ENCODE assay signal across 8 mouse cellular contexts in the genomic region with DNA sequence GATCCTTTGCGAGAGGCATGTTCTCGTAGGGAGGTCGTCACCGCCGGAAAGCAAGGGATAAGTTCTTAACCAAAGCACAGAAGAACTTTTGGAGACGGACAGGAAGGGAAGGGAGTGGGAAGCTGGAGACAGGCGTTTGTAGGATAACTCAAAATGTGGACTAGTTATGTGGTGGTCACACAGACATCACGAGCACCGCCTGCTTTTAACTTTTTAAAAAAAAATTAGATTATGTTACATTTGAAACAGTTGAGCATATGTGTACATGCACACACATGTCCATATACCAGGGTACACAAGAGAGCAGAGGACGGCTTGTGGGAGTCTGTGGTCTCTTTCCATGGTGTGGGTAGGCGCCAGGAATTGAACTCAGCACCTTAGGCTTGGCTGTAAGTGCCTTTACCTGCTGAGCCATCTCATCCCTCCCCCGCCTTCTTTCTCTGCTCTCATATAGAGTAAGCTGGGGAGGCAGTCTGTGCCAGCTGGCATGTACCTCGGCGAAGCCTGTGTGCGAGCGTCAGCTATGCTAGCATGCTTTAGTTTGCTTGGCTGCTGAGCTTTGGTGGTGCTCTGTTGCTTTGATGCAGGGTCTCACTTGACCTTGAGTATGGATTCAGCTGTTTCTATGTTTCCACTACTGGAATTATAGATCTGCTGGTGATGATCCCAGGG. TPM values are rescaled to one million over a fixed set of nuclear protein-coding genes. Genes with fewer than 3 reads are reported as not detected.
DNase-seq lines count a peak whose midpoint lies in the region; ATAC-seq lines count a peak whose summit lies in the region.

A gene (minus strand): TSS at position 51 of the 672 bp plus-strand sequence.

- peaks cover 9% of the 10 kb centered on the region for H3K27me3 ChIP-seq in heart, embryonic 16.5 days (ENCODE audit: control insufficient read depth, insufficient read depth, low read length)

- no peak for DNase-seq in adrenal gland, adult 18-20 months (ENCODE audit: low spot score in 2 of 2)
- no peak for DNase-seq in adrenal gland, adult (ENCODE audit: inconsistent age in 2 of 2, low spot score in 1 of 2)
- no peak for DNase-seq in urinary bladder, adult 2 months (ENCODE audit: low spot score)
- no peak for DNase-seq in urinary bladder, postnatal 4 days (ENCODE audit: low spot score in 2 of 2)
- DNase-seq in left cerebral cortex, postnatal 4 days = no peak
- DNase-seq in testis, postnatal 10 days (ENCODE audit: low spot score) = no peak

- H3K36me3 ChIP-seq in heart, embryonic 16.5 days (ENCODE audit: control insufficient read depth, insufficient read depth) = no peaks in the 10 kb centered on the region

- H3K9me3 ChIP-seq in heart, embryonic 16.5 days (replicated peaks; ENCODE audit: control insufficient read depth, low read length) = peaks cover 4% of the 10 kb centered on the region

- intact Hi-C loops in left cerebral cortex, postnatal 4 days (cut with DNase I) = no loop called here

- no peak within 1 kb of the TSS for H3K4me3 ChIP-seq in heart, embryonic 16.5 days (ENCODE audit: low read length)

- 88% methylated on average over 16 of the region's 16 CpGs for WGBS in heart, embryonic 16.5 days

- peaks cover 3% of the 10 kb centered on the region; the same call in 1 of the 2 replicates for H3K4me1 ChIP-seq in heart, embryonic 16.5 days (ENCODE audit: control insufficient read depth, insufficient read depth, low read length)

- ATAC-seq in heart, embryonic 16.5 days (replicated peaks; ENCODE audit: extremely low read depth, insufficient read depth, low FRiP score) = no peak
- no peak for ATAC-seq in neutrophil, adult 5-6 weeks (ENCODE audit: extremely low read depth, insufficient number of reproducible peaks, low FRiP score, poor library complexity, severe bottlenecking)

- no peak within 1 kb of the TSS for H3K4me2 ChIP-seq in heart, embryonic 16.5 days (ENCODE audit: low read depth, low read length)

- H3K9ac ChIP-seq in heart, embryonic 16.5 days (ENCODE audit: low read length) = no peak within 1 kb of the TSS

- H3K27ac ChIP-seq in heart, embryonic 16.5 days (ENCODE audit: low read length) = no peak within 1 kb of the TSS

RNA-seq across cellular contexts. Expression of the gene that starts here (rescaled TPM):
- total RNA-seq in adrenal gland, adult 18-20 months (2021) = 10 to 100 TPM; 49.6 to 57.5 TPM
- polyA plus RNA-seq in urinary bladder, adult 2 months (2012; rRNA removed) = 310 and 399 TPM in 2 replicates
- polyA plus RNA-seq in heart, embryonic 16.5 days (2015; fragmentation: Nextera tagmentation; extraction: Ambion mirVana) = 125 and 458 TPM in 2 replicates
- total RNA-seq in left cerebral cortex, postnatal 4 days (2021) = 10 to 100 TPM; 15.8 to 36.9 TPM
- 168 and 198 TPM in 2 replicates for total RNA-seq in neutrophil, adult 5-6 weeks (2017)
